Mouse (Mus musculus) cerebral cortex, adult 2 months (tissue): ENCODE results near the gene Cntnap5a.

Source experiments
- WGBS: fragments of 180-500 bp; shearing (Covaris S2); methylation state at CpG from one replicate; pipeline ENCODE4 v1.1.7; 2018; 5-methylcytosine and 5-hydroxymethylcytosine counted together

Cntnap5a gene

GRCm38 (mm10) chr1:115684518-115685368 is at the start of gene Cntnap5a:
Cntnap5a (plus strand) TSS chr1:115684756.
- WGBS, result 5% methylated on average over 26 of the region's 26 CpGs

- WGBS, result 67% methylated on average over 2 of the region's 2 CpGs
Measured at GRCm38 (mm10) chr1:115646921-115647320, 37.6 kb upstream of the Cntnap5a start.

GRCm38 (mm10) chr1:115658343-115659064 is 26.1 kb upstream of the Cntnap5a start:
- 63% methylated on average over 5 of the region's 5 CpGs for WGBS

- 29% methylated on average over 2 of the region's 2 CpGs for WGBS
Measured at GRCm38 (mm10) chr1:115686494-115686893, 1.9 kb downstream of the Cntnap5a start.

GRCm38 (mm10) chr1:115699798-115700197 is 15.2 kb downstream of the Cntnap5a start:
- WGBS, result 69% methylated on average over 2 of the region's 2 CpGs

GRCm38 (mm10) chr1:115742556-115742955 is 58.0 kb downstream of the Cntnap5a start:
- WGBS, result 77% methylated on average over 5 of the region's 5 CpGs

- WGBS, result 40% methylated on average over 5 of the region's 5 CpGs
Measured at GRCm38 (mm10) chr1:115784737-115785136, 100.2 kb downstream of the Cntnap5a start.

GRCm38 (mm10) chr1:115842591-115842990 is 158.0 kb downstream of the Cntnap5a start:
- 91% methylated on average over 4 of the region's 4 CpGs for WGBS

- WGBS, result 56% methylated on average over 2 of the region's 2 CpGs
Measured at GRCm38 (mm10) chr1:115847605-115848004, 163.0 kb downstream of the Cntnap5a start.

- WGBS, result 46% methylated on average over 1 of the region's 1 CpGs
Measured at GRCm38 (mm10) chr1:115918396-115918795, 233.8 kb downstream of the Cntnap5a start.

- 49% methylated on average over 1 of the region's 1 CpGs for WGBS
Measured at GRCm38 (mm10) chr1:115925953-115926665, 241.6 kb downstream of the Cntnap5a start.

- 26% methylated on average over 1 of the region's 1 CpGs for WGBS
Measured at GRCm38 (mm10) chr1:115932045-115932444, 247.5 kb downstream of the Cntnap5a start.

GRCm38 (mm10) chr1:115945892-115946291 is 261.3 kb downstream of the Cntnap5a start:
- WGBS, result 45% methylated on average over 3 of the region's 3 CpGs

- WGBS, result 66% methylated on average over 2 of the region's 2 CpGs
Measured at GRCm38 (mm10) chr1:115956528-115956927, 272.0 kb downstream of the Cntnap5a start.

GRCm38 (mm10) chr1:115964993-115965575 is 280.5 kb downstream of the Cntnap5a start:
- 55% methylated on average over 4 of the region's 4 CpGs for WGBS

GRCm38 (mm10) chr1:115990204-115990603 is 305.6 kb downstream of the Cntnap5a start:
- WGBS, result 81% methylated on average over 1 of the region's 1 CpGs

- WGBS, result 81% methylated on average over 2 of the region's 2 CpGs
Measured at GRCm38 (mm10) chr1:116015768-116016167, 331.2 kb downstream of the Cntnap5a start.

- WGBS, result 76% methylated on average over 1 of the region's 1 CpGs
Measured at GRCm38 (mm10) chr1:116029653-116030052, 345.1 kb downstream of the Cntnap5a start.

GRCm38 (mm10) chr1:116035897-116036296 is 351.3 kb downstream of the Cntnap5a start:
- WGBS, result 48% methylated on average over 1 of the region's 1 CpGs

GRCm38 (mm10) chr1:116036894-116037293 is 352.3 kb downstream of the Cntnap5a start:
- 76% methylated on average over 2 of the region's 2 CpGs for WGBS

- 76% methylated on average over 1 of the region's 1 CpGs for WGBS
Measured at GRCm38 (mm10) chr1:116044083-116044482, 359.5 kb downstream of the Cntnap5a start.
